Mouse (Mus musculus): ENCODE measurements at regions not wholly inside any gene's neighbourhood (a gene's known extent, or its start where the extent isn't known, plus 50 kb on each side); places are given as distances from the start of the nearest gene placed in this dataset.

- H3K9me3 ChIP-seq (ENCODE audit: control insufficient read depth, low read length), result no peaks in the 10 kb centered on the region
- ATAC-seq (ENCODE audit: low FRiP score), result no peak
- no peaks in the 10 kb centered on the region for H3K27me3 ChIP-seq (ENCODE audit: control insufficient read depth, insufficient read depth, low read length)
- no peak overlapping the region for H3K9ac ChIP-seq (ENCODE audit: low read depth, low read length)
- no peak overlapping the region for H3K27ac ChIP-seq (ENCODE audit: low read depth, low read length)
- H3K4me3 ChIP-seq (ENCODE audit: low read depth, low read length), result no peak overlapping the region
- DNase-seq (ENCODE audit: low spot score), result peak; percentile 41
- no peaks in the 10 kb centered on the region for H3K36me3 ChIP-seq (ENCODE audit: control insufficient read depth, insufficient read depth, low read length)
- WGBS, result 69% methylated on average over 4 of the region's 4 CpGs
- no peaks in the 10 kb centered on the region for H3K4me1 ChIP-seq (replicated peaks; ENCODE audit: control insufficient read depth, insufficient read depth, low read length)
- no peak overlapping the region for H3K4me2 ChIP-seq (replicated peaks; ENCODE audit: low read depth, low read length)
Observed at GRCm38 (mm10) chr2:160000449-160000848, 333.5 kb downstream of the Gm826 start.

- no peak overlapping the region for H3K4me3 ChIP-seq (ENCODE audit: low read depth, low read length)
- H3K4me2 ChIP-seq (replicated peaks; ENCODE audit: low read depth, low read length), result no peak overlapping the region
- ATAC-seq (ENCODE audit: low FRiP score), result no peak
- no peaks in the 10 kb centered on the region for H3K4me1 ChIP-seq (replicated peaks; ENCODE audit: control insufficient read depth, insufficient read depth, low read length)
- H3K9ac ChIP-seq (ENCODE audit: low read depth, low read length), result no peak overlapping the region
- H3K9me3 ChIP-seq (ENCODE audit: control insufficient read depth, low read length), result no peaks in the 10 kb centered on the region
- no peak for DNase-seq (ENCODE audit: low spot score)
- no peaks in the 10 kb centered on the region for H3K36me3 ChIP-seq (ENCODE audit: control insufficient read depth, insufficient read depth, low read length)
- no peak overlapping the region for H3K27ac ChIP-seq (ENCODE audit: low read depth, low read length)
- H3K27me3 ChIP-seq (ENCODE audit: control insufficient read depth, insufficient read depth, low read length), result no peaks in the 10 kb centered on the region
- 78% methylated on average over 9 of the region's 9 CpGs for WGBS
Observed at GRCm38 (mm10) chr2:159997395-159997794, 336.6 kb downstream of the Gm826 start.

- Histone ChIP-seq H3K4me1 (replicated peaks; ENCODE audit: control insufficient read depth, insufficient read depth, low read length) (no peaks in the 10 kb centered on the region), H3K4me3 (ENCODE audit: low read depth, low read length) (no peak overlapping the region), H3K27me3 (ENCODE audit: control insufficient read depth, insufficient read depth, low read length) (no peaks in the 10 kb centered on the region), H3K9me3 (ENCODE audit: control insufficient read depth, low read length) (no peaks in the 10 kb centered on the region), H3K4me2 (replicated peaks; ENCODE audit: low read depth, low read length) (no peak overlapping the region), H3K9ac (ENCODE audit: low read depth, low read length) (no peak overlapping the region), H3K27ac (ENCODE audit: low read depth, low read length) (no peak overlapping the region), H3K36me3 (ENCODE audit: control insufficient read depth, insufficient read depth, low read length) (no peaks in the 10 kb centered on the region)
- ATAC-seq (ENCODE audit: low FRiP score) (no peak), DNase-seq (ENCODE audit: low spot score) (no peak)
- WGBS, result 57% methylated on average over 3 of the region's 3 CpGs
Observed at GRCm38 (mm10) chr2:159994490-159994889, 339.5 kb downstream of the Gm826 start.

GRCm38 (mm10) chr2:159986719-159987118 lies 347.2 kb downstream of the Gm826 start:
- DNase-seq (ENCODE audit: low spot score) (no peak), ATAC-seq (ENCODE audit: low FRiP score) (no peak)
- Histone ChIP-seq H3K27me3 (ENCODE audit: control insufficient read depth, insufficient read depth, low read length) (no peaks in the 10 kb centered on the region), H3K9ac (ENCODE audit: low read depth, low read length) (no peak overlapping the region), H3K9me3 (ENCODE audit: control insufficient read depth, low read length) (no peaks in the 10 kb centered on the region), H3K27ac (ENCODE audit: low read depth, low read length) (no peak overlapping the region), H3K4me3 (ENCODE audit: low read depth, low read length) (no peak overlapping the region), H3K36me3 (ENCODE audit: control insufficient read depth, insufficient read depth, low read length) (no peaks in the 10 kb centered on the region), H3K4me1 (replicated peaks; ENCODE audit: control insufficient read depth, insufficient read depth, low read length) (no peaks in the 10 kb centered on the region), H3K4me2 (replicated peaks; ENCODE audit: low read depth, low read length) (no peak overlapping the region)
- WGBS, result 90% methylated on average over 7 of the region's 7 CpGs

- Histone ChIP-seq H3K36me3 (ENCODE audit: control insufficient read depth, insufficient read depth, low read length) (no peaks in the 10 kb centered on the region), H3K27ac (ENCODE audit: low read depth, low read length) (no peak overlapping the region), H3K27me3 (ENCODE audit: control insufficient read depth, insufficient read depth, low read length) (no peaks in the 10 kb centered on the region; the same call in 1 of the 2 replicates), H3K4me3 (ENCODE audit: low read depth, low read length) (no peak overlapping the region), H3K9ac (ENCODE audit: low read depth, low read length) (no peak overlapping the region), H3K4me2 (replicated peaks; ENCODE audit: low read depth, low read length) (no peak overlapping the region), H3K9me3 (ENCODE audit: control insufficient read depth, low read length) (no peaks in the 10 kb centered on the region), H3K4me1 (replicated peaks; ENCODE audit: control insufficient read depth, insufficient read depth, low read length) (no peaks in the 10 kb centered on the region)
- ATAC-seq (ENCODE audit: low FRiP score) (no peak), DNase-seq (ENCODE audit: low spot score) (no peak)
- whole genome bisulfite sequencing, result 90% methylated on average over 3 of the region's 3 CpGs
Observed at GRCm38 (mm10) chr2:159981694-159982093, 352.3 kb downstream of the Gm826 start.

- Histone ChIP-seq H3K27me3 (ENCODE audit: control insufficient read depth, insufficient read depth, low read length) (no peaks in the 10 kb centered on the region), H3K9me3 (ENCODE audit: control insufficient read depth, low read length) (no peaks in the 10 kb centered on the region), H3K4me1 (replicated peaks; ENCODE audit: control insufficient read depth, insufficient read depth, low read length) (no peaks in the 10 kb centered on the region), H3K27ac (ENCODE audit: low read depth, low read length) (no peak overlapping the region), H3K4me3 (ENCODE audit: low read depth, low read length) (no peak overlapping the region), H3K36me3 (ENCODE audit: control insufficient read depth, insufficient read depth, low read length) (no peaks in the 10 kb centered on the region), H3K4me2 (replicated peaks; ENCODE audit: low read depth, low read length) (no peak overlapping the region), H3K9ac (ENCODE audit: low read depth, low read length) (no peak overlapping the region)
- 61% methylated on average over 1 of the region's 1 CpGs for WGBS
- DNase-seq (ENCODE audit: low spot score) (no peak), ATAC-seq (ENCODE audit: low FRiP score) (no peak)
Observed at GRCm38 (mm10) chr2:159950369-159950768, 383.6 kb downstream of the Gm826 start.

GRCm38 (mm10) chr2:159949046-159949445 lies 384.9 kb downstream of the Gm826 start:
- Histone ChIP-seq H3K9me3 (ENCODE audit: control insufficient read depth, low read length) (no peaks in the 10 kb centered on the region), H3K9ac (ENCODE audit: low read depth, low read length) (no peak overlapping the region), H3K4me3 (ENCODE audit: low read depth, low read length) (no peak overlapping the region), H3K4me1 (replicated peaks; ENCODE audit: control insufficient read depth, insufficient read depth, low read length) (no peaks in the 10 kb centered on the region), H3K36me3 (ENCODE audit: control insufficient read depth, insufficient read depth, low read length) (no peaks in the 10 kb centered on the region), H3K27me3 (ENCODE audit: control insufficient read depth, insufficient read depth, low read length) (no peaks in the 10 kb centered on the region), H3K4me2 (replicated peaks; ENCODE audit: low read depth, low read length) (no peak overlapping the region), H3K27ac (ENCODE audit: low read depth, low read length) (no peak overlapping the region)
- no peak for ATAC-seq (ENCODE audit: low FRiP score)
- 92% methylated on average over 4 of the region's 4 CpGs for WGBS
- DNase-seq (ENCODE audit: low spot score), result no peak

GRCm38 (mm10) chr2:159930744-159931143 lies 403.2 kb downstream of the Gm826 start:
- H3K36me3 ChIP-seq (ENCODE audit: control insufficient read depth, insufficient read depth, low read length), result no peaks in the 10 kb centered on the region
- 91% methylated on average over 2 of the region's 2 CpGs for WGBS
- H3K4me2 ChIP-seq (replicated peaks; ENCODE audit: low read depth, low read length), result no peak overlapping the region
- ATAC-seq (ENCODE audit: low FRiP score), result no peak
- DNase-seq (ENCODE audit: low spot score), result no peak
- no peak overlapping the region for H3K27ac ChIP-seq (ENCODE audit: low read depth, low read length)
- H3K4me3 ChIP-seq (ENCODE audit: low read depth, low read length), result no peak overlapping the region
- no peaks in the 10 kb centered on the region for H3K9me3 ChIP-seq (ENCODE audit: control insufficient read depth, low read length)
- no peaks in the 10 kb centered on the region for H3K27me3 ChIP-seq (ENCODE audit: control insufficient read depth, insufficient read depth, low read length)
- H3K9ac ChIP-seq (ENCODE audit: low read depth, low read length), result no peak overlapping the region
- H3K4me1 ChIP-seq (replicated peaks; ENCODE audit: control insufficient read depth, insufficient read depth, low read length), result no peaks in the 10 kb centered on the region

- Histone ChIP-seq H3K4me1 (replicated peaks; ENCODE audit: control insufficient read depth, insufficient read depth, low read length) (no peaks in the 10 kb centered on the region), H3K9ac (ENCODE audit: low read depth, low read length) (no peak overlapping the region), H3K27me3 (ENCODE audit: control insufficient read depth, insufficient read depth, low read length) (no peaks in the 10 kb centered on the region), H3K9me3 (ENCODE audit: control insufficient read depth, low read length) (no peaks in the 10 kb centered on the region), H3K27ac (ENCODE audit: low read depth, low read length) (no peak overlapping the region), H3K36me3 (ENCODE audit: control insufficient read depth, insufficient read depth, low read length) (no peaks in the 10 kb centered on the region), H3K4me3 (ENCODE audit: low read depth, low read length) (no peak overlapping the region), H3K4me2 (replicated peaks; ENCODE audit: low read depth, low read length) (no peak overlapping the region)
- WGBS, result 84% methylated on average over 2 of the region's 2 CpGs
- DNase-seq (ENCODE audit: low spot score), result no peak
- no peak for ATAC-seq (ENCODE audit: low FRiP score)
Observed at GRCm38 (mm10) chr2:159889701-159890100, 444.3 kb downstream of the Gm826 start.
